Mouse (Mus musculus) adrenal gland, adult (tissue): Measurements from ENCODE around the gene Pum2.

ENCODE experiments used
- DNase-seq, 2 experiments: peaks; one replicate each; pipeline ENCODE4 v3.0.0; 2022 to 2023; ENCODE audit warnings: low spot score in 1 of 2; ENCODE audit not compliant: inconsistent age in 2 of 2

The Pum2 gene

DNA sequence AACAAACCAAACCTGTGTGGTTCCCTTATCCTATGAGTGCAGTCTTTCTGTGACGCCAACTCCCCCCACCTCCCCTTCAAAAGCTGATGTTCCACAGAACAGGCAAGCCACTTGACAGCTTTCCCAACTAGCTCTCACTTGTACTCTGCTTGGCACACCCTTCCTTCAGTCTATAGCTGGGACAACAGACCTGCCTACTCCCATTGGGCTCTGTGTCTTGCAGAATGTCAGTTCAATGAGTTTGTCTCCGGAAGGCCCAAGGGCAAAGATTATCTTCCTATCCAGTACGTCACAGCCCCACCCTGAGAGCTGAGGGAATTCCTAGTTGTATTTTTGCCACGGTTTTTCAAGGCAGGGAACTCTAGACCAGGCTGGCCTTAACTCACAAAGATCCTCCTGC lies 85.2 kb downstream of the Pum2 start:
- no peak for DNase-seq

DNA sequence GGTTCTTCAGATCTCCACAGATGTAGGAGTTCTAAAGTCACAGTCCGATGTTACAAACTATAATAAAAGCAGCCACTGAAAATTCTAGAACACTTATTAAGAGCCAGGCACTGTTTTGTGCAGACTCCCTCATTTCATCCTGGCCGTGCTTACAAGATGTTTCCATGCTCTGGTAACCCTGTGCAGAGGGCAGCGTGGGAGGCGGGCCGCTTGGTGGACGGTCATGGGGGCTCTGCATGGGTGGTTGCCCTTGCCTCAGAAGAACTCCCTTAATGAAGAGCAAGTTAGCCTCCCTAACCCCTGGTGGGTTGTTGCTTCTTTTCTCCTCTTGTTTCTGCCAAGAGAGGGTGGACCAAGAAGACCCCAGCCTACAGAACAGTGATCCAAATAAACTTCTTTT lies 85.8 kb downstream of the Pum2 start:
- DNase-seq, result no peak

DNA sequence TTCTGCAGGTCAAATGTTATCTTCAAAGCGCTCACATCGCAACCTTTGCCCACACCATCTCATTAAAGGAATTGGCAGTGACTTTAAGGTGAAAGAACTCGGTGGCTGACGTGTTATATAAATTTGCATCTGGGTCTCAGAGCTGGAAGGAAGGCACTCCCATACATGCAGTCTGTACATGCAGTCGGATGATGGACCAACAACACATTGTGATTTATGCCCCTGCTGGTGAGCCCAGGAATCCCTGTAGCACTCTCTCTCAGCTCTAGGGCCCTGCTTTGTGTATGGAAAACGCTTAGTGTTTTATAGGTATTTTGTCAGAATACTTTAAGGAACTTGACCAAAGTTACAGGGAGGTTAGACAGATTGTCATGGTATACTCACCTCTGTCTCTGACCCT lies 86.6 kb downstream of the Pum2 start:
- DNase-seq, result no peak

DNA sequence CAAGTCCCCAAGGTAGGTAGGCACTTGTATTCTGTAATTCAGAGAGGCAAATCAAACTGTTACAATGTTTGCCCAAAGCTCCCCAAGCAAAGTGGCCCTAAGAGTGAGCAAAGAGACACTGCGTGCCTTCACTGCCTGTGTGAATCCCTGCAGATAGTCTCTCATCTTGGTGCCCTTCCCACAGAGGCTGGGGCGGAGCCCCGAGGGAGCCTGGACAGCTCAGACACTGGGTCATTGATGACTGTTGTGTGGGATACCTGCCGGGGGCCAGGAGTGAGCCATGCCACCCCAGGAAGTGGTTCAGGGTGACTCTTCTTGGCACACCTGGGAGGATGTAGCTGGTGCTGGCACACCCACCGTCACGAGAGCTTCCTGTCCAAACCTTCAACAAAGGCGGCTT lies 87.1 kb downstream of the Pum2 start:
- no peak for DNase-seq

DNA sequence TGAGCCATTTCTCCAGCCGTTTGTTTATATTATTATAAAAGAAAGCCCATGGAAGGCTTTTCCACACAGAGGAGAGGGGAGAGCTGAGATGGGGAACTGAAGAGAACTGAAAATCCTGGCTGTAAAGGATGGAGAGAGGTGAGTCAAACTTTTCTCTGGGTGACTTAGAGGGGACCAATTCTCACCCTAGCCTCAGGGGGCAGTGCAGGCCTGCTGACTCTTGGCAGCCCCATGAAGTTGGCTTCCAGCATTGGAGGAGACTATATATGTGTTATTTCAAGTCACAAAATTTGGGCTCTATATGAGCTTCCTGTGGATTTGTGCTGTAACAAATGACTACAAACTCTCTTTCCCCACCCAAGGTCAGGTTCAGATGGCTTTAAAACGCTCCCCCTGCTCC lies 88.7 kb downstream of the Pum2 start:
- no peak for DNase-seq

DNA sequence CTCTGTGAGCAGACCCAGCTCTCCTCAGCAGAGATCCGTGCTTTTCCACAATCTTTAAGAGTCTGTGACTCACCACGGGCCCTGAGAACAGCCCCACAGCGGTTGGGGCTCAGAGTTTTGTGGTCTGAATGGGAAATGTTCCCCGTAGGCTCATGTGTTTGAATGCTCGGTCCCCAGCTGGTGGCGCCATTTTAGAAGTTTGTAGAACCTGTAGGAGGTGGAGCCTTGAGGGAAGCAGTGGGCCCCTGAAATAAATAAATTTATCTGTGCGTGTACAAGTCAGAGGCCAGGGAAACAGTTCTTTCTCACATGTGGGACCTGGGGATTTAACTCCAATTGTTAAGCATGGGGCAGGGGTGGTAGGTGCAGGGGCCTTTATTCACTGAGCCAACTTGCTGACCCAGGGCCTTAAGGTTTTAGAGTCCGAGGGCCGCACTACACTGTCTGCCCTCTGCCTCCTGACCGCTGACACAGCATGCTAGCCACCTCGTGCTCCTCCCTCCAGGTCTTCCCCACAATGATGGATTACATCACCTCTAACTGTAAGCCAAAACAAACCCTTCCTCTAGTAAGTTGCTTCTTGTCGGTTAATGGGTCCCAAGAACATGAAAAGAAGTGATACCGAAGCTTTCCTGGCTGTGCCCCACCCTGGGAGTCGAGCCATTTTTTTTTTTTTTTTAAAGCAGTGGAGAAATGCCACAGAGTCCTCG lies 90.4 kb downstream of the Pum2 start:
- no peak for DNase-seq

DNA sequence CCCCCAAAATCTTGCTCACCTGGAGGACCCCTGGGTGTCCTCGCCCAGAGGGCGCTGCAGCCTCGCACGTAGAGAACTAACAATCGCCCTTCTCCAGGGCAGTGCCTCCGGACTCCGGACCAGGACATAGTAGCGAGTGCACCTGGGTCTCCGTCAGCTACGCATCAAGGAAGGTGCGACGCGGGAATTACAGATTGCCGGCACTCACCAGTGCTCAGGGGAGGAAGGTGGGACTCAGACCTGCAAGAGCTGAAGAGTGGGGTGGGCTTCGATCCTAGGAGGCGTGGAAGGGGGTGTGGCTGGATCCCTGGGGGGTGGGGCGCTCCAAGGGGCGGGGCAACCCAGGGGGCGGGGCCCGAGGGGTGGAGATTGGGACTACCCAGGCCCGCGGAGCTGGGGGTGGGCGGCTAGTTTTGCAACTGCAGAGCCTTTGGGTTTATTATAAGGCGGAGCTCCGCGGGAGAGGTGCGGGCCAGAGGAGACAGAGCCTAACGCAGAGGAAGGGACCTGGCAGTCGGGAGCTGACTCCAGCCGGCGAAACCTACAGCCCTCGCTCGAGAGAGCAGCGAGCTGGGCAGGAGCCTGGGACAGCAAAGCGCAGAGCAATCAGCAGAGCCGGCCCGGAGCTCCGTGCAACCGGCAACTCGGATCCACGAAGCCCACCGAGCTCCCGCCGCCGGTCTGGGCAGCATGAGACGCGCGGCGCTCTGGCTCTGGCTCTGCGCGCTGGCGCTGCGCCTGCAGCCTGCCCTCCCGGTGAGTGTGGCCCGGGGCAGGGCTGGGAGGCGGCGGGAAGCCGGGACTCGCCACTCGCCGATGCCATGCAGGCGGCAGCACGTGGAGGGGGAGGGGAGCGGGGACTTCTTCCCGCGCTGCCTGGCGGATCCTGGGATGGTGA lies 97.3 kb downstream of the Pum2 start, which contains the start of gene Sdc1:
Gene Sdc1 (plus strand): TSS at position 378 of the 898 bp plus-strand sequence.
- DNase-seq, result peak; percentile 70 to 93

DNA sequence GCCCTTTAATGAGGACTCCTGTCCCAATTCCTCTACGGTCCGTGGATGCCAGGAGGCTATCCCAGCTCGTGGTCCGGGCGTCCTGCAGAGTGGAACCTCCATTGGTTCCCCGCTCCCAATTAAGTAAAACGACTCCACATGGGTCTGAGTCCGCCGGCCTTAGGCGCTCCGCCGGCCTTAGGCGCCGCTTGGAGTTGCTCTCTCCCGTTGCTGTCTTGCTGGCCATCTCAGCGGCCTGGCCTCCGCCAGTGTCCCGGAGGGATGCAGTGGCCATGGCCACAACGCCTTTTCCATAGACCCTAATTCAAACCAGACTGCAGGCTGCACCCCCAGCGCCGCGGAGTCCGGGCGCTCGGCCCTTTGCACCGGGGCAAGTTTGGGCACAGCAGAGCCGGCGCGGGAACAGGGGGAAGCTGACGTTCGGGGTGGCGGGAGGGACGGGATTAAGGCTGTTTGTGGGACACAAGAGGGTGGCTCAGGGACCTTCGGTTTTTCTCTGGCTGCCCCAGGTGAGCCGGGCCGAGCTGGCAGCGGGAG lies 98.0 kb downstream of the Pum2 start:
- DNase-seq, result peak in 1 of 2 experiments; percentile 31

DNA sequence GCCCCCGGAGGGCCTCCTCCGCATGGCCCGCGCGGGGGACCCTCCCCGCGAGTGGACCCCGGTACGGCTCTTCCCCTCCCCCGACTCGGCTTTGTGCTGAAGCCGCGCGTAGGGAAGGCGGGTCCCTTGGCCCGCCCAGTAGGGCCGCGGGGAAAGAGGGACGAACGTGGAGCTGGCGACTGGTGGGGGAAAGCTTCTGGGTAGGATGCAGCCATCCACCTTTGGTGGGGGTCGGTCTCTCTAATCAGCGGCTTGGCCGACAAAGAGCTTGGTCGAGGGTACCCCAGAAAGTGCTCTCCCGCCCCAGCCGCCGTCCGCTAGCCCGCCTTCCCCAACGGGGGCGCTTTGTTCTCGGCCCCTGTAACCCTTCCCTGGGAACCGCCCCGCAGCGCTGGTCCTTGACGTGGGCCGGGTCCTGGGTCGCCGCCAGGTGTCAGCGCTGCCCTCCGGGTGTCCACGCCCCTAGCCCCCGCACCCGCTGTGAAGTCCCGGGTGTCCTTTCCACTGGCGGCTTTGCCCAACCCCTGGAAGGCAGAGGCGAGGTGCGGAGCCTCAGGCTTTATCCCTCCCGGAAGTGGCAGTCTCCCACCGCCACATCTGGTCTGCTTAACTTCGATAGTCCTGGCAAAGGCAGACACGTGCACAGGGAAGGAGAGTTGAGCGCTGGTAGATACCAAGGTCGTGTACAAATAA lies 98.7 kb downstream of the Pum2 start:
- peak; percentile 35 to 80 for DNase-seq

DNA sequence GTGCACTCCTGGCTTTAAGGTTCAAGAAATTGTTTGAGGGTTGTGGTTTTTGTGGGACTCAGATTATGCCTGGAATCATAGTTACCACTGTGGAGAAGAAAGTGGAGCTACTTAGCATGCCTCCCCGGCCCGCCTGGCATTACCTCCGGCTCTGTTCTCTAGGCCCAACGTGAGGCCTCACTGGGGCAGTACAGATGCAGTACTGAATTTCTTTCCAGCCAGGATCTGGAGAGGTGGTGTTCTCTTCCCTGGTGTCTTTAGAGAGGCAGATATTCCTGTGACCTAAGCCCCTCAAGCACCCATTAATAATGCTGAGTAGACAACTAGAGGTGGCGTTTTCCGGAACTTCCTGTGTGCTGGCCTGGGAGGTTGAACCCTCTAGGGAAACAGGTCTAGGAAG lies 99.4 kb downstream of the Pum2 start:
- no peak for DNase-seq

DNA sequence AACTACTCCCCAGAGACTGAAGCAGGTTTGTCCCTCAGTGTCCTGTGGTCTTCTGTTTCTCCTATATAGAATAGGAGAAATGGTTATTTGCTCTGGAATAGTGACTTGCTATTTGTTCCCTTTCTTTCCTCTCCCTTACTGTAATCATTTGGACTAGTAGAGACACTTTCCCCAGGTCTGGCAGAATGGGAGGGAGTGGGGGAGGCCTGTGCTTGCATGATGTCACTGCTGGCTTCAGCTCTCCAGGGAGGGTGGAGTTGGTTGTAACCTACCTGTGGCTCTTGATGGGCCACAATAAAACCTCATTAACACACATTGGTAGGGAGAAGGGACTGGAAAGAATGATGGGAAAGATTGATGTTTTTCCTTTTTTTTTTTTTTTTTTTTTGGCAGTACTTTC lies 100.2 kb downstream of the Pum2 start:
- DNase-seq, result no peak

DNA sequence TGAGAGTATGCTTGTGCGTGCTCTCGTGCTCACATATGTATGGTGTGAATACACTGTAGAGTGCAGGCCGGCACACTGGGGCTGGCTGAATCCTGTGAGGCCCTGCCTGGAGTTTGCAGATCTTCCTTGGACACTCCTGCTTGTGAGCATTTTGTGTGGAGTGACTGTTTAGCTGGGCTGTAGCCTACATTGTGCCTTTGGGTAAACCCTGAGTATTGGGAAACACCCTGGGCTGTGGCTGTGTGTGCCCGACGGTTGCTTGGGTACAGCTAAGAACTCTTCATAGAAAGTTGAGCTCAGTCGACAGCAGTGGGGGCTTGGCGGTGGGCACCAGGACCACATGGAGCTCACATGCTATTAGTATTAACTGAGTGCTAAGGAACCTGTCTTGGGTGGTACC lies 102.3 kb downstream of the Pum2 start:
- DNase-seq, result no peak

DNA sequence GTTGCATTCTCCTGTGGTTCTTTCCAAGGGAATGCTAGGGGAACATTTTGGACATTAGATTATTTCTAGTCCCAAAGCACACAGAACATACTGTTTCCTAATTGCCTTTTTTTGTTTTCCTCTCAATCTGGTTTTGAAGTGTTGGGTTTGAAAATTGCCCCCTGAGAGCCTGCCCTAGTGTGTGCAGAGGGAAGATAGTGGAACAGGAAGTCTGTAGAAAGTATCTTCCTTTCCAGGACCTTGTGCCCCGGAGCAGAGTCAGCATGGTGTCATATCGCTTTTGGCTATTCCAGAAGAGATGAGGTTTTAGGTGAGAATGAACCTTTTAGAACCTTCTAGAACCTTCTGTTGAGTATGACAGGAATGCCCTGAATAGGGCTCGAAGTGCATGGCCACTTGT lies 102.8 kb downstream of the Pum2 start:
- DNase-seq, result no peak

DNA sequence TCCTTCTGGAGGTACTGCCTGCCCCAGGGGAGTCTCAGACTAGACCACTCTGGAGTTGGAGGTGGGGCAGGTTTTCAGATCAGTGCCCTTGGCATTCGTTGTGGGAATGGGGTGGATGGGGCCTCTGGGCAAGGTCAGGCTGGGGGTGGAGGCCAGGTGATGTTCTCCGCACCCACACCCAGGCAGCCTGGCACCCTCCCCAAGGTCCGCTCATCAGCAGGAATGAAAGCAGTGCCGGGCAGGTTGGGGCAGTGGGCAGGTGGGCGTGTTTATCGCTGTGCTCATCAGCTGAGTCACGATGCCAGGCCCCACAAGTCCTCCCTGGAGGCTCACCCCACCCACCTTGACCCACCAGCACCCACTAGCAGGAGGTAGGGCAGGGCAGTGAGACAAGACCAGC lies 104.2 kb downstream of the Pum2 start:
- no peak for DNase-seq

DNA sequence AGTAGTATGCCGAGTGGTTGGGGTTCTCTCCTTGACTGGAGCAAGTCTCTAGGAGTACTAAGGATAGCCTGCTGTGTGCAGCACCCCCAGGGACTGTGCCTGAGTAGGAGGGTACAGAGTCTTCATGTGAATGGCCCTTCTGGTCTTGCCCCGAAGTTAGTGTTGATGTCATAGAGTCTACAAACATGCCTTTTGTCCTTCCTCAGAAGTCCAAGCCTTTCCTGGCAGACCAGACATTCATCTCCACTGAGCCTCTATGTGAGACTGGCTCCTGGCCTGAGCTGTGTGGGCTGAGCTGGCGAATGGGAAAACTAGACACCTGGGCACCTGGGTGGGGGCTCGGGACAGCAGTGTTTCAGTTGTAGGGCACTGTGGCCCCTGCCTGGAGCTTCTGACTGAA lies 105.9 kb downstream of the Pum2 start:
- no peak for DNase-seq

DNA sequence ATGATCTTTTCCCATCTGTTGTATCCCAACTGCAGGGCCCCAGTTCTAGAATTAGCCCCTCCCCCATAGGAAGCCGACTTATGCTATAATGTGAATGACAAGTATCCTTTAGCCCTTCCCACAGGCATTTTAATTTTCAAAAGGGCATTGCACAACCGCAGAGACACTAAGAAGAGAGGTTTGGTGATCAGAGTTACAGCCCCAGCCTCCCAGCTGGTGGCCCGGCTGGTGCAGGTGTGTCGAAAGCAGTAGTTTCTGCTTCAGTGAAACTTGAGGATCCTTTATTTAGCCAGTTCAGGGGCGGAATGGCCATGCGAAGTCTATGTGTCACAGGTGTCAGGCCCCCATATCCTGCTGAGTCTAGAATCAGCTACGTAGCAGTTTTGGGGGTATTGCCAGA lies 107.2 kb downstream of the Pum2 start:
- DNase-seq, result no peak

DNA sequence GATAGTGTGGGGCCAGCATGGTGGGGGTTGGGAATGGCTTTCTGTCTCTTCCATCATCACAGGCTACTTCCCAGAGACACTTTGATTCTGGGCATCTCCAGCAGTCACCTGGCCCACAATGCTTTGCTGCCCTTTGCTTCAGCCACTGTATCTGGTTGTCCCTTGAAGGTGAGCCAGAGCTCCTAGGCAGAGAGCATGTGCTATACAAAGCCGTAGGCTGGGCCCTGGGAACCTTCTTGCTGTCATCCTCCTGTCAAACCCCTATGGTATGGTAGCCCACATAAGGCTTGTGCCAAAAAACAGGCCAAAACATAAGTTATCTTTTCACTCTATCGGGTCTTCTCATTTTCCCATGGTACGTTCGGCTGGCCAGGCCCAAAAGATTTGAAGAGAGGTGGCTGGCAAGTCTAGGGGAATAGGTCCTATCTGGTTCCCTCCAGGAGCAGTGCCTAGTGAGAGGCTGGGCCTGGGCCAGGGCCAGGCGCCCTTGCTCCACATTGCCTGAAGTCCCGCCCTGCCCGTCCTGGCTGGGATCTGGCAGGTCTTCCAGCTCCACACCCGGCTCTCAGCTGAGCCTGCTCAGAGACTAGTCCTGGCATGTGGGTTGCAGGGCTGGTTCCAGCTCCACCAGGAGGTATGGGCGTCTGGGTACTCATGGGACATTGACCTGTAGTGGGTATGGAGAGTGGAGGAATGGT lies 107.9 kb downstream of the Pum2 start:
- DNase-seq, result peak; percentile 26 to 88

DNA sequence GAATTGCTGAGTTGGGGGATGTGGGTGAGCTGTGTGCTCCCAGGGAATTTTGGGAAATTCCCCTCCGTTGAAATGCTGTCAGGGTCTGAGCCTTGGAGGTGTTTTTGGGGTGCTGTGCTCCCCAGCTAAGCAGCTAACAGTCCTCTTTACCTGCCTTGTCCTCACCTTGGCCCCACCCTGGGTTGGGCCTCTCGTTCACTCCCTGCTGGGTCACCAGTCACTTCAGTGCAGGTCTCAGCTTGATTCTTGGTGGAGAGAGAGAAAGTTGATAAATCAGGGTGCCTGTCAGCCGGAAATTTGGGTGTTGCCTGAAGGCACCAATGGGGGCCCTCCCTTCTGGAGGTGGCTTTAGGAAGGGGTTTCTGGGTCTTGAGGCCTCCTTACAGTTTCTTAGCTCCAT lies 108.6 kb downstream of the Pum2 start:
- no peak for DNase-seq

DNA sequence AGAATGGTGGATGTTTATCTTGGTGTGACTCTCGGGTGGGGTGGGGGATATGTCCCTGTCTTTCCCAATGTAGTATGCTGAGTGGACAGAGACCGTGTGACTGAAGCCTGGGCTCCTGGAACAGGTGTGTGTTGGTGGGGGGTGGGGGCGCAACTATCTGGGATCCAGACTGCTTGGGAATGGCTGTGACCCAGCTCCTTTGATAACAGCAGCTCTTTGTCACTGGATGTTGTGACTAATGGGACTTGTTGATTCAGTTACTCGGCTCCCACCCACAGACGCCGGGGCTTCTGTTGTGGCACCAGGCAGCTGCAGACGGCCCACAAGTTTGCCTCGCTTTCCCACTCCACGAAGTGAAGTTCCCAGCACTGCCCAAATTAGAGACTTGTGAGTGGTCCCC lies 110.3 kb downstream of the Pum2 start:
- no peak for DNase-seq

DNA sequence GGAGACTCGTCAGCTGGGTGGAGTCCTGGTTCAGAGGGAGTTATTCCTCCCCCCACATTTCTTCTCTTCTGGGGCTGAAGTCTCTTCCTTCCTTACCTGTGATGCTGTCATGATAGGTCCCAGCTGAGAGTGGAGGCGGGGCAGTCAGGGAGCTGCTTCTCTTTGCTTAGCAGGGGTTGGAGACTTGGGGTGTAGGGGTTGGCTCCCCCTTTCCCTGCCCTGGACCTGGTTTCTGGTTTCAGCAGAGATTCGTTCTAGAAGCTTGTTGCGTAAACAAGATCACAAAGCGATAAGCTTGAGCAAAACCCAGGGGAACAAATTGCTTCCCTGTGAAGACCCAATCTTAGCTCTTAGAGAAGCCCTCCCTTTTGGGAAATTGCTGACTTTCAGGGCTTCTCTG lies 112.5 kb downstream of the Pum2 start:
- DNase-seq, result no peak
